Mouse (Mus musculus) liver, adult 2 months (tissue): ENCODE data around the gene Tspan33.
A peak's percentile ranks its signal among the peaks of the same experiment; 100 is the strongest.

ENCODE experiments used
- CTCF ChIP-seq: fragments of 200-500 bp; IDR thresholded peaks from 2 replicates; pipeline ENCODE4 v1.5.1; 2011; ENCODE audit warnings: low read depth, low read length, control low read depth
- POLR2A ChIP-seq: fragments of 200-500 bp; IDR thresholded peaks from 2 replicates; pipeline ENCODE4 v1.6.1; 2011; ENCODE audit warnings: low read length, control low read depth; ENCODE audit not compliant: insufficient read depth; ENCODE audit errors: extremely low read depth

- TF ChIP-seq CTCF = peak; percentile 85
- TF ChIP-seq POLR2A = no peak
These were observed 64.4 kb downstream of the Tspan33 start for GRCm38 (mm10) chr6:29758417-29758816.
